Mouse (Mus musculus): ENCODE results near the gene Il1f5.

- TF ChIP-seq CTCF (IDR thresholded peaks at IDR 0.05) (no peak), POLR2A (IDR thresholded peaks at IDR 0.05; ENCODE audit: insufficient read depth, low read depth, low read length) (no peak)
These were observed 41.3 kb downstream of the Il1f5 start for GRCm38 (mm10) chr2:24317919-24318598.

Measured in heart, adult 2 months (tissue).